Mouse (Mus musculus) testis, adult 2 months (tissue): Measurements from ENCODE around the gene Sash3. TPM values are rescaled to one million over a fixed set of nuclear protein-coding genes. Genes with fewer than 3 reads are reported as not detected.
"Not testable (repeated sequence)": the region's sequence is repeated elsewhere in the genome, so short reads cannot be mapped to it uniquely, and the experiment has no call there.

Experiments
- H3K27ac ChIP-seq: fragments of 200-500 bp; 2 replicates; pipeline ENCODE4 v1.5.1; 2012; ENCODE audit warnings: low read depth, low read length; ENCODE audit not compliant: control insufficient read depth, insufficient read depth
- H3K27me3 ChIP-seq: fragments of 200-500 bp; 2 replicates; pipeline ENCODE4 v1.6.1; 2012; ENCODE audit warnings: mild to moderate bottlenecking, low read length, moderate library complexity; ENCODE audit not compliant: control insufficient read depth, insufficient read depth
- H3K36me3 ChIP-seq: fragments of 200-500 bp; 2 replicates; pipeline ENCODE4 v1.6.1; 2012; ENCODE audit warnings: mild to moderate bottlenecking, low read length; ENCODE audit not compliant: control insufficient read depth, insufficient read depth
- H3K4me1 ChIP-seq: fragments of 200-500 bp; 2 replicates; pipeline ENCODE4 v1.6.1; 2012; ENCODE audit warnings: low read length; ENCODE audit not compliant: control insufficient read depth, insufficient read depth
- H3K4me3 ChIP-seq: fragments of 200-500 bp; 2 replicates; pipeline ENCODE4 v1.5.1; 2012; ENCODE audit warnings: low read depth, mild to moderate bottlenecking, low read length, moderate library complexity, mixed read lengths; ENCODE audit not compliant: control insufficient read depth
- CTCF ChIP-seq: fragments of 200-500 bp; IDR thresholded peaks from 2 replicates; pipeline ENCODE4 v1.5.1; 2012; ENCODE audit warnings: low read depth, mild to moderate bottlenecking, inconsistent platforms, low read length, moderate library complexity; ENCODE audit not compliant: control insufficient read depth, insufficient read depth, insufficient replicate concordance
- POLR2A ChIP-seq: fragments of 200-500 bp; IDR thresholded peaks from 2 replicates; pipeline ENCODE4 v1.6.1; 2012; ENCODE audit warnings: low read depth, mild to moderate bottlenecking, inconsistent platforms, low read length, moderate library complexity; ENCODE audit not compliant: control insufficient read depth
- polyA plus RNA-seq: library from polyadenylated mRNA; depleted of rRNA; stranded (reverse); fragments of >200 nt; gene quantifications from 2 replicates; pipeline ENCODE4 v1.2.3, GENCODE M21; 2012; rRNA removed

Gene Sash3
- polyA plus RNA-seq, 1 experiment = 0.75 TPM

DNA sequence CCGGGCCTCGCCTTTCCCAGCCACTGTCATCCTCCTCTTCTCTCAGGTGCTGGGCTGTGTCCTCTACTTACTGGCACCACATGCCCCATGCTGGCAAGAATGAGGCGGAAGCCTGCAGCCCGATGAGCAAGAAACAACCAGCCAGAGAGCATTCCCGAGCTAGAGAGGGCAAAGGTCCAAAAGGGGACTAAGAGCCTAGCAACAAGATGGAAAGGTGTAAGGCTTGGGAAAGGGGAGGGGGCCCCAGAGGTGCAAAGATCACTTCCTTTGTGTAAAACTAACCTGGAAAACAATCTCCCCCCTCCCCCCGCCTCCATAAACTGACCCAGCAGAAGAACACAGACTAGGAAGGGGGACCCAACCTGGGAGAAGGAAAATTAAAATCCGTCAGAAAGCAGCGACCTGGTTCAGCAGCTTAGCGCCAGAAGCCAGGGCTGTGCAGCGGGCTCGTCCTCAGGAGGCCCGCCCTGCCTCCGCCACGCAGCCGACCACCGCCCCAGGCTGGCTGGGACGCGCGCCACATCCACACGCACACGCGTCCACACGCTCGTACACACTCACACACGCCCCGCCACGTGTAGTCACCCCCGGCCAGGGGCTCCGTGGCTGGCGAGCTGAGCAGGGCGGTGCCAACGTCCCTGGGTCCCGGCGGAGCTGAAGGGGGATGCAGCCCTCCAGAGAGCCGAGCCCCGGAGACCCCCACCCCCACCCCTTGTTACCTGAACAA is 61.7 kb downstream of the Sash3 start:
- H3K4me1 ChIP-seq = 0 out of 2 replicates have a peak, but pooled peaks cover 2% of the 10 kb centered on the region
- peak overlapping the region; percentile 7; the same call in 1 of the 2 replicates for H3K27ac ChIP-seq
- no peaks in the 10 kb centered on the region for H3K27me3 ChIP-seq
- no peaks in the 10 kb centered on the region for H3K36me3 ChIP-seq
- H3K4me3 ChIP-seq = peak overlapping the region; percentile 86
- TF ChIP-seq CTCF = no peak
- no peak for TF ChIP-seq POLR2A

DNA sequence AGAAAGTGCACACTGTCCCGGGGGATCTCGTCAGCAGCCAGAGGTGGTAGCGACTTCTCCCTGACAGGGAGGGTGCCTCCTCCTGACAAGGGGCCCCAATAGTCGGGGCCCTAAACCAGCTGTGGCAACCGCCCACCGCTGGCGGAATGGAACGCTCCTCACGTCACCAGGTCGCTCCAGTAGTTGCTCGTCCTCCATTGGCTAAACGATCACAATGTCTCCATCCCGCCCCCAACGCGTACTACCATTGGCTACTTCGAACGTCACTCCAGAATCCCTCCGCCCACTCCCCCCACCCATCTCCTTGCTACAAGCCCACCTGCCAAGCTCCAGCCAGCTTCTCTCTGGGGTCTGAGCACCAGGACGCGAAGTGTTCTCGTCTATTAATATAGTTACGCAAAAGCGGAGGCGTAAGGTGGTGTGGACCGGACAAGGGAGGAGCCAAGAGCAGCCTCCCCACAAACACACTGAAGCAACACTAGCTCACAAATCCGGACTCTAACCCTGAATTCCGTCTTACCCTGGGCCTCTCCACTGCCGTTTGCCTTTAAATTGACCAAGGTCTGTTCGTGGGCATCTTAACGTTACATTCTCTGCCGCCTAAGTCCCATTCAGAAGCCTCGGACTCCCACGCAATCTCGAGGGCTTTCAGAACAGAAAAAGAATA is 62.4 kb downstream of the Sash3 start, which contains the start of gene Zdhhc9:
Gene Zdhhc9 (minus strand): TSS at position 360 of the 667 bp plus-strand sequence.
- no peaks in the 10 kb centered on the region for H3K36me3 ChIP-seq
- peak within 1 kb of the TSS; percentile 18 for H3K27ac ChIP-seq
- H3K27me3 ChIP-seq = no peaks in the 10 kb centered on the region
- H3K4me1 ChIP-seq = 0 out of 2 replicates have a peak, but pooled peaks cover 2% of the 10 kb centered on the region
- peak within 1 kb of the TSS; percentile 86 for H3K4me3 ChIP-seq
- TF ChIP-seq CTCF (no peak), POLR2A (peak; percentile 51)

DNA sequence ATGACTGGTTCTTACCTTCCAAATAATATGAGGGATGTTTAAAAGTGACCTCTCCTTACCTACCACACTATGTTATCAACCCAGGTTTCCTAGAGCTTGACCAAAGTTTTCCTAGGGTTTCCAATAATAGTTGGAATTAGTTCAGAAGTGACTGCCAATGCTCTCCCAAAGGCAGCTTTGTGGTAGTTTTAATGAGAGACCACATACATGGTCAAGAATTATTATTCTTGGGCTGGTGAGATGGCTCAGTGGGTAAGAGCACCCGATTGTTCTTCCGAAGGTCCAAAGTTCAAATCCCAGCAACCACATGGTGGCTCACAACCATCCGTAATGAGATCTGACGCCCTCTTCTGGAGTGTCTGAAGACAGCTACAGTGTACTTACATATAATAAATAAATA is 63.5 kb downstream of the Sash3 start:
- not testable (repeated sequence) for H3K27me3 ChIP-seq, H3K4me1 ChIP-seq, H3K27ac ChIP-seq, H3K36me3 ChIP-seq, H3K4me3 ChIP-seq

Other genes with a start within 250 kb of the Sash3 start
- gene Ocrl, start 234.0 kb upstream of the Sash3 start, polyA plus RNA-seq = 7.1 and 7.2 TPM in 2 replicates
- 1.4 and 2.6 TPM in 2 replicates for gene Apln, start 111.6 kb upstream of the Sash3 start, polyA plus RNA-seq
- gene Xpnpep2, start 37.7 kb upstream of the Sash3 start, polyA plus RNA-seq = 0.16 and 0.20 TPM in 2 replicates
- gene Zdhhc9, start 62.4 kb downstream of the Sash3 start, polyA plus RNA-seq = 8.5 and 12.9 TPM in 2 replicates
- 2.1 and 2.3 TPM in 2 replicates for gene Utp14a, start 110.4 kb downstream of the Sash3 start, polyA plus RNA-seq
- gene Bcorl1, start 194.9 kb downstream of the Sash3 start, polyA plus RNA-seq = 4.2 and 4.6 TPM in 2 replicates